Mouse (Mus musculus): ENCODE measurements around the gene Wdr1. TPM values are rescaled to one million over a fixed set of nuclear protein-coding genes. Genes with fewer than 3 reads are reported as not detected.

The Wdr1 gene
- polyA plus RNA-seq, 1 experiment, result 248 TPM

- WGBS, result 48% methylated on average over 3 of the region's 3 CpGs
- no peak for DNase-seq (ENCODE audit: low read depth, low spot score)
Observed at GRCm38 (mm10) chr5:38549461-38549909, 13.5 kb downstream of the Wdr1 start.

- DNase-seq (ENCODE audit: low read depth, low spot score), result no peak
- WGBS, result 46% methylated on average over 6 of the region's 6 CpGs
Observed at GRCm38 (mm10) chr5:38547375-38547774, 15.6 kb downstream of the Wdr1 start.

GRCm38 (mm10) chr5:38544423-38545415, 18.3 kb downstream of the Wdr1 start:
- 54% methylated on average over 5 of the region's 5 CpGs for WGBS
- DNase-seq (ENCODE audit: low read depth, low spot score), result no peak

GRCm38 (mm10) chr5:38543496-38544217, 19.4 kb downstream of the Wdr1 start:
- DNase-seq (ENCODE audit: low read depth, low spot score), result no peak
- WGBS, result 73% methylated on average over 4 of the region's 4 CpGs

- no peak for DNase-seq (ENCODE audit: low read depth, low spot score)
Observed at GRCm38 (mm10) chr5:38541728-38542127, 21.3 kb downstream of the Wdr1 start.

GRCm38 (mm10) chr5:38540898-38541297, 22.1 kb downstream of the Wdr1 start:
- no peak for DNase-seq (ENCODE audit: low read depth, low spot score)
- WGBS, result 81% methylated on average over 1 of the region's 1 CpGs

More at GRCm38 (mm10) chr5:38541728-38542127, 21.3 kb downstream of the Wdr1 start:
- 91% methylated on average over 3 of the region's 3 CpGs for WGBS

GRCm38 (mm10) chr5:38538508-38538907, 24.5 kb downstream of the Wdr1 start:
- 89% methylated on average over 8 of the region's 8 CpGs for WGBS
- DNase-seq (ENCODE audit: low read depth, low spot score), result no peak

GRCm38 (mm10) chr5:38537845-38538244, 25.2 kb downstream of the Wdr1 start:
- no peak for DNase-seq (ENCODE audit: low read depth, low spot score)
- WGBS, result 90% methylated on average over 4 of the region's 4 CpGs

GRCm38 (mm10) chr5:38536822-38537221, 26.2 kb downstream of the Wdr1 start:
- WGBS, result 89% methylated on average over 3 of the region's 3 CpGs
- DNase-seq (ENCODE audit: low read depth, low spot score), result no peak

GRCm38 (mm10) chr5:38532084-38532483, 30.9 kb downstream of the Wdr1 start:
- WGBS, result 81% methylated on average over 4 of the region's 4 CpGs
- DNase-seq (ENCODE audit: low read depth, low spot score), result no peak

GRCm38 (mm10) chr5:38529724-38530428, 33.1 kb downstream of the Wdr1 start:
- no peak for DNase-seq (ENCODE audit: low read depth, low spot score)
- 71% methylated on average over 6 of the region's 6 CpGs for WGBS

- no peak for DNase-seq (ENCODE audit: low read depth, low spot score)
- 96% methylated on average over 5 of the region's 5 CpGs for WGBS
Observed at GRCm38 (mm10) chr5:38522977-38523376, 40.0 kb downstream of the Wdr1 start.

GRCm38 (mm10) chr5:38520838-38521237, 42.2 kb downstream of the Wdr1 start:
- 49% methylated on average over 1 of the region's 1 CpGs for WGBS
- no peak for DNase-seq (ENCODE audit: low read depth, low spot score)

GRCm38 (mm10) chr5:38516267-38516666, 46.8 kb downstream of the Wdr1 start:
- 36% methylated on average over 6 of the region's 6 CpGs for WGBS
- no peak for DNase-seq (ENCODE audit: low read depth, low spot score)

GRCm38 (mm10) chr5:38512991-38513390, 50.0 kb downstream of the Wdr1 start:
- no peak for DNase-seq (ENCODE audit: low read depth, low spot score)
- 18% methylated on average over 2 of the region's 2 CpGs for WGBS

GRCm38 (mm10) chr5:38509568-38509967, 53.5 kb downstream of the Wdr1 start:
- DNase-seq (ENCODE audit: low read depth, low spot score), result no peak
- WGBS, result 89% methylated on average over 4 of the region's 4 CpGs

GRCm38 (mm10) chr5:38505435-38505765, 57.6 kb downstream of the Wdr1 start:
- no peak for DNase-seq (ENCODE audit: low read depth, low spot score)
- 78% methylated on average over 3 of the region's 3 CpGs for WGBS

- WGBS, result 81% methylated on average over 6 of the region's 6 CpGs
- no peak for DNase-seq (ENCODE audit: low read depth, low spot score)
Observed at GRCm38 (mm10) chr5:38504747-38505434, 58.1 kb downstream of the Wdr1 start.

- no peak for DNase-seq (ENCODE audit: low read depth, low spot score)
- 75% methylated on average over 1 of the region's 1 CpGs for WGBS
Observed at GRCm38 (mm10) chr5:38504116-38504515, 58.9 kb downstream of the Wdr1 start.
